Mouse (Mus musculus) lung, postnatal 0 days (tissue): ENCODE data around the gene Tmem147. TPM values are rescaled to one million over a fixed set of nuclear protein-coding genes. Genes with fewer than 3 reads are reported as not detected.

ENCODE experiments used
- ATAC-seq: fragments of 200-750 bp; cut with Nextera tagmentation; 2 replicates; pipeline ENCODE4 v1.8.0; 2017; ENCODE audit warnings: moderate library complexity
- DNase-seq: peaks from one replicate; pipeline ENCODE4 v3.0.0-alpha.2; 2016; ENCODE audit warnings: low spot score
- H3K27ac ChIP-seq: fragments of 300-500 bp; sonication (generic); 2 replicates; pipeline ENCODE4 v1.5.1; 2014; ENCODE audit warnings: antibody characterized with exemption, mild to moderate bottlenecking, low read length, mixed read lengths
- H3K27me3 ChIP-seq: fragments of 300-500 bp; sonication (generic); replicated peaks from 2 replicates; pipeline ENCODE4 v1.6.1; 2014; ENCODE audit warnings: low read length, mixed read lengths; ENCODE audit not compliant: insufficient read depth
- H3K36me3 ChIP-seq: fragments of 300-500 bp; sonication (generic); 2 replicates; pipeline ENCODE4 v1.6.1; 2014; ENCODE audit warnings: low read length, mixed read lengths; ENCODE audit not compliant: insufficient read depth
- H3K4me1 ChIP-seq: fragments of 300-500 bp; sonication (generic); 2 replicates; pipeline ENCODE4 v1.6.1; 2014; ENCODE audit warnings: antibody characterized with exemption, low read depth, low read length, mixed read lengths; ENCODE audit not compliant: insufficient read depth
- H3K4me2 ChIP-seq: fragments of 300-500 bp; sonication (generic); replicated peaks from 2 replicates; pipeline ENCODE4 v1.6.1; 2014; ENCODE audit warnings: low read depth, mild to moderate bottlenecking, low read length, moderate library complexity, mixed read lengths
- H3K4me3 ChIP-seq: fragments of 300-500 bp; sonication (generic); 2 replicates; pipeline ENCODE4 v1.5.1; 2014; ENCODE audit warnings: low read depth, low read length
- H3K9ac ChIP-seq: fragments of 300-500 bp; sonication (generic); replicated peaks from 2 replicates; pipeline ENCODE4 v1.6.1; 2014; ENCODE audit warnings: low read depth, mild to moderate bottlenecking
- H3K9me3 ChIP-seq: fragments of 300-500 bp; sonication (generic); 2 replicates; pipeline ENCODE4 v1.6.1; 2016; ENCODE audit warnings: low read length, mixed read lengths
- CTCF ChIP-seq: IDR thresholded peaks from 2 replicates; pipeline ENCODE4 v1.5.1; 2016; ENCODE audit warnings: antibody characterized with exemption, mild to moderate bottlenecking
- EP300 ChIP-seq: IDR thresholded peaks from 2 replicates; pipeline ENCODE4 v1.6.1; 2016; ENCODE audit warnings: antibody characterized with exemption, mild to moderate bottlenecking, control low read depth
- WGBS: fragments of 180-500 bp; shearing (Covaris S2); extraction: QIAGEN DNeasy Blood & Tissue Kit; methylation state at CpG from one replicate; pipeline ENCODE4 v1.1.7; 2014; 5-methylcytosine and 5-hydroxymethylcytosine counted together
- polyA plus RNA-seq: library from polyadenylated mRNA; unstranded; fragments of >200 nt; fragmentation: Nextera tagmentation; extraction: Ambion mirVana; gene quantifications from 2 replicates; pipeline ENCODE4 v1.2.1, GENCODE M21; 2015

Tmem147 gene
- polyA plus RNA-seq: 179 and 193 TPM in 2 replicates

GRCm38 (mm10) chr7:30729396-30730063 lies at the start of gene Tmem147:
Gene Tmem147 (minus strand): TSS chr7:30729540.
- Histone ChIP-seq H3K36me3 (no peaks in the 10 kb centered on the region), H3K9ac (peak within 1 kb of the TSS; percentile 85), H3K9me3 (no peaks in the 10 kb centered on the region), H3K4me2 (peak within 1 kb of the TSS; percentile 92), H3K4me3 (peak within 1 kb of the TSS; percentile 77), H3K27ac (peak within 1 kb of the TSS; percentile 79), H3K27me3 (no peaks in the 10 kb centered on the region), H3K4me1 (peaks cover 17% of the 10 kb centered on the region)
- DNase-seq: peak; percentile 96
- peak; percentile 99 for ATAC-seq
- WGBS: 2% methylated on average over 59 of the region's 60 CpGs
- peak; percentile 60 for TF ChIP-seq CTCF
- TF ChIP-seq EP300: no peak

GRCm38 (mm10) chr7:30777911-30778310 lies 48.6 kb upstream of the Tmem147 start:
- H3K9ac ChIP-seq: no peak overlapping the region
- H3K9me3 ChIP-seq: no peaks in the 10 kb centered on the region
- H3K4me2 ChIP-seq: no peak overlapping the region
- H3K4me3 ChIP-seq: no peak overlapping the region
- no peaks in the 10 kb centered on the region for H3K27me3 ChIP-seq
- H3K27ac ChIP-seq: no peak overlapping the region
- no peak for ATAC-seq
- 91% methylated on average over 1 of the region's 1 CpGs for WGBS
- no peaks in the 10 kb centered on the region for H3K4me1 ChIP-seq
- TF ChIP-seq CTCF: no peak
- TF ChIP-seq EP300: no peak
- H3K36me3 ChIP-seq: no peaks in the 10 kb centered on the region
- no peak for DNase-seq

GRCm38 (mm10) chr7:30777081-30777579 lies 47.8 kb upstream of the Tmem147 start:
- no peak for TF ChIP-seq CTCF
- no peak for TF ChIP-seq EP300
- no peak for ATAC-seq
- no peak for DNase-seq
- H3K4me1 ChIP-seq: no peaks in the 10 kb centered on the region
- WGBS: 54% methylated on average over 7 of the region's 7 CpGs
- H3K27ac ChIP-seq: no peak overlapping the region
- no peaks in the 10 kb centered on the region for H3K36me3 ChIP-seq
- H3K9me3 ChIP-seq: no peaks in the 10 kb centered on the region
- no peak overlapping the region for H3K9ac ChIP-seq
- H3K4me3 ChIP-seq: no peak overlapping the region
- no peaks in the 10 kb centered on the region for H3K27me3 ChIP-seq
- H3K4me2 ChIP-seq: no peak overlapping the region

GRCm38 (mm10) chr7:30776104-30776503 lies 46.8 kb upstream of the Tmem147 start:
- no peak overlapping the region for H3K4me2 ChIP-seq
- H3K9me3 ChIP-seq: no peaks in the 10 kb centered on the region
- TF ChIP-seq CTCF (no peak), EP300 (no peak)
- H3K4me3 ChIP-seq: no peak overlapping the region
- no peaks in the 10 kb centered on the region for H3K27me3 ChIP-seq
- no peak overlapping the region for H3K9ac ChIP-seq
- no peaks in the 10 kb centered on the region for H3K4me1 ChIP-seq
- ATAC-seq (0 out of 2 replicates have a peak, but pooled peaks have one; percentile 28), DNase-seq (peak; percentile 31)
- no peak overlapping the region for H3K27ac ChIP-seq
- 44% methylated on average over 9 of the region's 9 CpGs for WGBS
- no peaks in the 10 kb centered on the region for H3K36me3 ChIP-seq

- no peak overlapping the region for H3K27ac ChIP-seq
- no peaks in the 10 kb centered on the region for H3K9me3 ChIP-seq
- TF ChIP-seq EP300: no peak
- no peak for TF ChIP-seq CTCF
- H3K36me3 ChIP-seq: no peaks in the 10 kb centered on the region
- ATAC-seq: no peak; the same call in 1 of the 2 replicates
- no peak overlapping the region for H3K4me2 ChIP-seq
- no peaks in the 10 kb centered on the region for H3K4me1 ChIP-seq
- no peaks in the 10 kb centered on the region for H3K27me3 ChIP-seq
- no peak overlapping the region for H3K4me3 ChIP-seq
- H3K9ac ChIP-seq: no peak overlapping the region
- peak; percentile 48 for DNase-seq
- 21% methylated on average over 9 of the region's 9 CpGs for WGBS
Measured at GRCm38 (mm10) chr7:30769236-30769635, 39.9 kb upstream of the Tmem147 start.

GRCm38 (mm10) chr7:30766408-30766807 lies 37.1 kb upstream of the Tmem147 start:
- WGBS: 80% methylated on average over 4 of the region's 4 CpGs
- ATAC-seq: no peak

More at GRCm38 (mm10) chr7:30766408-30766807, 37.1 kb upstream of the Tmem147 start:
- H3K27me3 ChIP-seq: no peaks in the 10 kb centered on the region
- H3K4me1 ChIP-seq: no peaks in the 10 kb centered on the region
- H3K9ac ChIP-seq: no peak overlapping the region
- no peak for DNase-seq
- no peak overlapping the region for H3K4me3 ChIP-seq
- no peak; the same call in 1 of the 2 replicates for TF ChIP-seq CTCF
- no peak for TF ChIP-seq EP300
- H3K27ac ChIP-seq: no peak overlapping the region
- no peak overlapping the region for H3K4me2 ChIP-seq
- H3K36me3 ChIP-seq: no peaks in the 10 kb centered on the region
- H3K9me3 ChIP-seq: no peaks in the 10 kb centered on the region
